Mouse (Mus musculus): ENCODE results near the gene Atp11a.

Atp11a gene

DNA sequence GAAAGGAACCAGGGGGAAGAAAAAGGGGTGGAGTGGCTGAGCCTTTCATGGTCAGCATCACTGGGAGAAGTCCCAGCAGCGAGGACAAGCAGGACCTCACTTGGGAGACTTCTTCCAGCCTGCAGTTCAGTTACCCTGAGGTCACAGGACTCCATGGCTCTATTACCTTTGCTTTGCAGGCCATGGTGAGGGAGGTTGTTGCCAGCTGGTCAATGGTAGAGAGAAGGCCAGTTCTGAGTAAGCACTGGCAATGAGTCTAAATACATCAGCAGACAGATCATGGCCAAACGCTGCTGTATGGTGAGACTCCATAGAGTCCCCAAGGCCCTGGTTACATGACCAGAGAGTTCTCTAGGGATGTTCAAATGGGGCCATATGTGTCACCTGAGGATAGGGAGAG lies 15.5 kb downstream of the Atp11a start:
- DNase-seq = no peak

DNA sequence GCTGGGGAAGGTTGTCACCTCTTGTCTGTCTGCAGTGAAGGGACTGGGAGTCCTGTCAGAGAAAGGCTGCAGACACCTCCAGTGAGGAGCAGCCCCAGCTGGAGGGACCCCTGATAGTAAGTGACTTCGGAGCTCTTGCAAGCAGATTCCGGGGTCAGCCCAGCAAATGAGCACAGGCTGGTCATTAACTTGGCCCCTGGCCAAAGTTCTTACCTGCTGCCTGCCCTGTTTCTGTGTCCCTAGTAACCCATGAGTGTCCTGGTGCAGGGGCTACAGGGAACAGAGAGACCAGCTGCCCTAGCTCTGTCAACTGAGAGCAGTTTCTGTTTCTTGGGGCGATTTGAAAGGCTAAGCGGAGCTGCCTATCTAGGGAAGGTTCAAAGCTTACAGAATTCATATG lies 17.1 kb downstream of the Atp11a start:
- DNase-seq = no peak

DNA sequence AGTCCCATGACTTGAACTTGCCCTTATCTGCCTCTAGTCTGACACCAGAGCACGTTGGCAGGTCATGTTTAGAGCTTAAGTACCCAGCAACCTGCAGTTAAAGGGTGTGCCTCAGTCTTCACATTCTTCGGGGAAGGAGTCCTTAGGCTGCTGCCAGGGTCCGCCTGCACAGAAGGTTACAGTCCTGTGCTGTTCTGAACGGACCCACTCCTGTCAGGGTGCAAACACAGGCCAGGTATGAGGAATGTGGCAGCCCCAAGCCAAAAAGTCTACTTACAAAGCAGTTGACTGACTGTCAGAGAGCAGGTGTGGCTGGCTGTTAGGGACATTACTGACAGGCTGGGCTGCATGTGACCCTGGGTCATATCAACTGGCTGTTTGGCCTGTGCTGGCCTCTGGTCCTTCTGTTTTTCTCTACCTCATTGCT lies 18.1 kb downstream of the Atp11a start:
- DNase-seq = no peak

DNA sequence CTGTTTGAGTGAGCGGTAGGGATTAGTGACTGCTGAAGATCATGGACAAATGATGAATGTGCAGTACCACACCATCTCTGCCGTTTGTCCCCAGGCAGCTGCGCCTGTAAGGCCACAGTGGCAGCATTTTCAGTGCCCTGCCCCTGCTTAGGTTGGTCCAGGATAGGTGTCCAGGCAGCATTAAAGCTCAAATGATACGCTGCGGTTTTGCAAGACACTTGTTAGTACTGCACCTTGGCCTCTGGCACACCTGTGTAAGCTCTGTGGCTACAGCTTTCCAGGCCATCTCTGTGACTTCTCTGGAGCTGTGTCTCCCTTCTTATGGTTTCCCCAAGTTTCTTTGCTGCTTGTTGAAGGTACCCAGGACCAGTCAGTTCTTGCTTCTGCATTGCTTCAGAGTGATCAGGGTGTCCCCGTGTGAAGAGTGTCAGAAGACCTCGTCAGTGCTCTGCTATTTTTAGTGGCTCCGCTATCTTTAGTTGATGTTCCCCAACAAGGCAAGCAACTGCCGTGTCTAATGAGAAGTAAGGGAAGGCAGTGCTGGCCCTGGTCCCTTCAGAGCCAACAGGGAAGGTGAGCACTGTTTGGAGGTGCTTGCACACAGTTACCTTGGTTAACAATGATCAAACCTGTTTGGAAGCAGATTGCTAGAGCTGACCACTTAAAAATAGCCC lies 18.6 kb downstream of the Atp11a start:
- DNase-seq = no peak

DNA sequence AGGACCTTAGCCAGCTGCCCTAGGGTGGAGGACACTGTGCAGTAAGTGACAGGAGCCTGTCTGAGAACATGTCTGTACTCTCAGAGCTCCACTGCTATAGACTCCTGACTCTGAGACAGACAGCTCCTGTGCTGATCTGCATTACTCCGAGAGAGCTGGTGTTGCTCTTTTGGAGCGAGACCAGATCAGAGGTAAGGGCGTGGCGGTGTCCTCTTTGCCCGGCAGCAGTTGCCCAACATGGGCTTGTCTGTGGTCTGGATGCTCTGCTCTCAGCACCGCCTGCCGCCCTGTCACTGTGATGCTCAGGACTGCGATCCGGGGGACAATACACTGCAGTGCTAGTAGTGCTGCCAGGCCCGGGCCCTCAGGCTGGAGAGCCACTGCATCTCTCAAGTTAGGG lies 19.4 kb downstream of the Atp11a start:
- DNase-seq = no peak

DNA sequence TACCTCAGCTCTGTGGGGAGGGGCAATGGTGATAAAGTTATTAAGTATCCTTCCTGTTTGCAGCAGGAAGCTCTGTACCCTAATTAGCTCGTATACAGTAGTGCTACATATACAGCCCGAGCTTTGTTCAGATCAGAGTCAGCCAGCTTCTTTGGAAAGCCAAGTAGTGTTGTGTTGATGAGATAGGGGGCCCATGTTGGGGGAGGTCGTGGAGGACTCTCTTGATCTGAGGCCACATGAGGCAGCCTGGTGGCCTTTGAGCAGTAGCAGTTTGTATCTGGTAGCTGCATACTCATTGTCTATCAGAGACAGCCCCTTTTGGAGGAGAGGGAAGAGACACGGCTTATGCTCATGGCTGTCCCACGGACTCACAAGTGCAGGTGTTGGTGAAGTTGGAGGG lies 20.4 kb downstream of the Atp11a start:
- DNase-seq = no peak

DNA sequence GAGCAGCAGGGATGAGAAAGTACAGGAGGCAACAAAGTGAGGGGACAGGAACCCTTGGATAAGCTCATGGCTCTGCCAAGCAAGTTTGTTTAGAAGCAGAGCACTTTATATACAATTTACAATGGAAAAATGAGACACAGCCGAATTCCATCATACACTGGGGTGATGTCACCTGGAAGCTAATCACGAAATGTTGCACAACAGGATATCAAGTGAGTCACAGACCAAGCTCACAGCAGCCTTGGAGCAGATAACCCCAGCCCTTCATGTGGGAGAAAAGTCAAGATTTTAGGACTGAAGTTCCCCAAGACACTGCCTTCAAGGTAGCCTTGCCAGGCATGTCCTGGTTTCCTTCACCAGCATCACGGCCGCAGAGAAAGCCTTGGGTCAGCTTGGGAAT lies 22.7 kb downstream of the Atp11a start:
- no peak for DNase-seq

DNA sequence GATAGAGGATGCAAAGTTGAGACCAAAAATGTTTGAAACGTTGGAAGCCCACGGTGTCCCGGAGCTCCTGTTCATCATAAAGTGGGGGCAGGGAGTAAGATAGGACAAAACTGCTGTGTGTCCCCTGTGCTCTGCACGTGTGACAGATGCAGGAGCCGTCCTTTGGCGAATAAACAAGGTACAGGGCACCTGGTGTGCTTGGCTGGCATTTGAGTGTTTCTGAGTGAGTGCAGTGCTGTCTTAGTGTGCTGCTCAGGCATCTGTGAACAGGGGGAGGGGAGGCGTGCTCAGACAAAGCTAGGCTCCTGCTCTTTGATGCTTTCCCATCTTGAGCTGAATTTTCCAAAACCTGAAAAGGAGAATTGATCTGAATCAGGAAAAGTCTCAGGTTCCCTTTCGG lies 28.7 kb downstream of the Atp11a start:
- no peak for DNase-seq

DNA sequence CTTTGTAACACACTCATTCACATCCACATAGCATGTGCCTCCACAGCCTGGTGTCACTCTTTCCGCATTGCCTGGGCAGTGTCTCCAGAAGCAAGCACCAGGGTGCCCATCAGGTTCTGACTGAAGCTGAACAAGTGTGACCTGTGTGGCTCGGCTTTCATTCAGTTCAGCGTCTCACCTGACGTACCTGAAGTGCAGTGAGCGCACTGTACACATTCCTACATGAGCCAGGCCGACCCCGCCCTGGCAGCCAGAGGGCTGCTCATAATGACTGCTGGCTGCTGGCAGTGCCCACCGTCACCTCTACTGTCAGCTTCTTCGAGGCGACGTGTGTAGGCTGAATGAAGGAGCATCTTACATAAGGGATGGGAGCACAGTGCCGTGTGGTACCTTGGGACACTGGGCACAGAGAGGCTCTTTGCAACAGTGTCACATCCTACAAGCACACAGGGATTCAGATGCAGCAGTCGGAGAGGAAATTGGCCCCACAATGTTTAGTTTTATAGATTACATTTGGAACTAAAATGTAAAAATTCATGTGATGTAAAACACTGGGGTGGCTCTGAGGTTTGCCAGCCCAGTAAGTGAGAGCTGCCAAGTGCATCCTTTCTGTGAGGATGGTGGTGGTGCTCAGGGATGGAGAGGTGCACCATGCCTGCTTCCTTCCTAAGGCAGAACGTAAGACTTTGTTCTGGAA lies 29.6 kb downstream of the Atp11a start:
- no peak for DNase-seq

DNA sequence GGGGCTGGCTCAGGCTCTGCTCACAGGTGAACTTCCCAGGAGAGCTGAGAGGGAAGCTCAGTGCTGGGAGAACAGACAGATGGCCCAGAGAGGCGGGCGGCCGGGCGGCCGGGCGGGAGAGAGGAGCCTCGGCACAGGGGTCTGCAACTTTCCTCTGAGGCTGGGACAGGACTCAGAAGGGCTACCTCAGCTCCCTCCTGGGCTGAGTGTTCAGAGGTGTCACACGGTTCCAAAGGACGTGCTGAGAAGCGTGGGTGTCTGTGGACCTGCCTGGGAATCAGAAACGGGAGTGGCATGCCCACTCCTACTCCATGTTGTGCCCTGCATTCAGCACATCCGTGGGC lies 30.1 kb downstream of the Atp11a start:
- no peak for DNase-seq

DNA sequence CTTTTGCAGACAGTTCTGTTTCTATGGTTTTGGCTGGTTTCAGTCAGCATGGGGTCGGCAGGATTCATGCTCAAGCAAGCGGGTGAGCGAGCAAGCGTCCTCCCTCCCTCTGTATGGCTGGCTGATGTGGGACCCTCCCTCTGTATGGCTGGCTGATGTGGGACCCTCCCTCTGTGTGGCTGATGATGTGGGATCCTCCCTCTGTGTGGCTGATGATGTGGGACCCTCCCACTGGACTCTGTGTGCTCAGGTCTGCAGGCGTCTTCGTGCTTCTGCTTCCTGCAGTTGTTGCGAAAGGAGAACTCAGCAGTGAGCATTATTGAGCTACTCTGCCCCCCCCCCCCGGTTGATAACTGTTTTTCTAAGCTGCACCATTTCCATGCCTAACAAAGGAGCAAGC lies 30.6 kb downstream of the Atp11a start:
- DNase-seq = no peak

DNA sequence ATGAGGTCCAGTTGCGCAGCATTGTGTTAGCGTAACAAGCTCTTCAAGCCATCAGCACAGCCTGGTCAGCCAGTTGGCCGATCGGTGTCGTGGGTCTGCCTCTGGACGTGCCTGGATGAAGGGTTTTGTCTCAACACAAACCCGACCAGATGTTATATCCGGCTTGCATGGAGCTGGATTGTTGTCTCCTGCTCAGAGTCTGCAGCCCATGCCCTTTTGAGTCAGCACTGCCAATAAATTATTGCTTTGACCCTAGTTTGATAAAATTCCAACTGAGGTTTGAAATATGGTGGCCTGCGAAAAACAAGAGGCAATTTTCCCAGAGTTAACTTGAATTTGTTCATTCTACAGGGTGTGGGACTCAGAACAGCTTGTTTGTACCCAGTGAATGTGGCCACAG lies 31.9 kb downstream of the Atp11a start:
- no peak for DNase-seq

DNA sequence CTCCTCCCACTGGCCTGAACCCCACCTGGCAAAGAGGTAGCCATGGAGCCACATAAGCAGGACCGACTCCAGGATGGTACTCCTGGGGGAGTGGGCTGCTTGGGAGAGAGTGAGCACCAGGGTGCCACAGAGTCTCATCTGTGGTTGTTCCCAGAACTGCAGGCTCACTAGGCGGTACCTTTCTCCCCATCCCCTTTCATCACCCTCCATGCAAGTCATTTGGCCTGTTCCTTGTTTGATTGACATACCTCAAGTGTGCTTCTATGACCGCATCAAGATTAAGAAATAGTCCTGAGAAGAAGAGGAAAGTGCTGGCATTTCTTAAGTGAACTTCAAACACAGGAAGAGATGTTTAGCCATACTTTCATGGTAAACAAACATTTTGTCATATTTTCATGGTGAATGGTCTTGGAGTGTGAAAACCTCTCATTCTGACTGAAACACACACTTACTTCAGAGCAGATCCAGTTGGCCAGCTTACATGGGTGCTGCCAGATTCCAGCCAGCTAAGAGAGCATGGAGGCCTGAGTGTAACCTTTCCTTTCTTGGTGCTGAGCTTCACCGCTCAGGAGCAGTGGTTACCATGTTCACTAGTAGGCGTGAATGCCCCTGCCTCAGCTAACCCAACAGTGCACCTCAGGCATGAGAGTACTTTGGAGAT lies 38.3 kb downstream of the Atp11a start:
- DNase-seq = no peak

DNA sequence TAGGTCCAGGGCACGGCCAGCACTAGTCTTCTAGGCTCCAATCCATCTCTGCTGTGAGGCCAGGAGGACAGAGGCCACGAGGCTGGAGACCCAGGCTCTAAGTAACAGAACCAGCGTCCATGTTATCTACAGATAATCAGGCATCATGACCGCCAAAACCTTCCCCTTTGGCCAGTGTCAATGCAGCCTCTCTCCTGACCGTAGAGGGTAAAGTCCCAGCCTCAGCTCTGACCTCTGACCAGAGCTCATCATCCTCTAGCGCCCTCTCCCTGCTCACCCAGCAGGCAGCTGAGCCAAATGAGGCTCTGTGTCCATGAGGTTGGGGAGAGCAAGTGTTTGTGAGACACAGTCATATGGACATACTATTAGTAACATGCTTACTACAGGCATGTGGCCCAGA lies 42.3 kb downstream of the Atp11a start:
- DNase-seq = no peak

DNA sequence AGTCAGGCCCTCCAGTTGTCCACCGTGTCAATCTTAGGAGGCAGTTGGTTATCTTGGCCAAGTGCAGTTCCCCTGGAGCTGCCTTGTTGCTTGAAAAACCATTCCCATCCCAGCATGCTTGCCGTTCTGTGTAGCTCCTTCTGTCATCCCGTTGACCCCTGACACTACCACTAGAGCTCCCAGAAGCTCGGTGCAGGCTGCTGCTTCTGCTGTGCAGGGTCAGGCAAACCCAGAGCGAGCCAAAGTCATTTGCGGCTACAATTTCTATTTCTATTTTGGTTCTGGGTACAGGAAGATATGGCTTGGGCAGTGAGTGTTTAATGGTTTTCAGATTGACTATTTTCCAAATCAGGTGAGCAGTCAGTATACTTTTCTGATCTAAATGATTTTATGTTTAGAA lies 43.0 kb downstream of the Atp11a start:
- no peak for DNase-seq

DNA sequence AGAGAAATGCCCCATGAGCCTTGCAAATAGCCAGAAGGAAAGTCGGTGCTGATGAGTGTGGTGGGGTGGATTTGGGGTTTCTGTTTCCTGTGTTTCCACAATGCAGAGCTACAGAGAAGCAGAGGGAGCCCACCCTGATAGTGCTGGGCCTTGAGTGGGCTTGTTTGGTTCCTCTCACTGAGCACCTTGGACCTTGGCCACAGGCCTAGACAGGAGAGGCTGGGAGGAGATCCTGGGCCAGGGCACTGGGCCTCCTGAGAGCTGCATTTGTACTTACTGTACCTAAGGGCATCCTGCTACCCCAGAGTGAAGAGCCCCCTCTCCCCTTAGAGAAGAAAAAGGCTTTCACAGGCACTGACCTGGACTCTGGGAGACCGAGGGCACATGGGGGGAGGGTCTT lies 43.4 kb downstream of the Atp11a start:
- no peak for DNase-seq

DNA sequence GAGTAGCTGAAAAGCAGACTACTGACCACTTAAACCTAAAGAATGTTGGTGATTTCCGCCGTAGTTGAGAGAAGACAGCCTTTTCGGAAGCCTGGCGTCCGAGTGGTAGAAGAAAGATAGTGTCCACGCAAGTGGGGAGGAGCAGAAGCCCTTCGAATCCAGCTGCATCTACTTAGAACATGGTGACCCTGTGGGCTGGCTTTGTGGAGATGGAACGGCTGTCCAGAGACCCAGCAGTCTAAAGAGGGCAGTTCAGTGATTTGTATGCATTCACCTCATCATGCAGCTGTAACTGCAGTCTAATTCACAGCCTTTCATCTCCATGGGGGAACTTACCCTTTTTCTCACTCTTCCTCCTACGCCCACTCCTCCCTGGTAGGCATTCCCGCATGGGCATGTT lies 44.8 kb downstream of the Atp11a start:
- DNase-seq = no peak

DNA sequence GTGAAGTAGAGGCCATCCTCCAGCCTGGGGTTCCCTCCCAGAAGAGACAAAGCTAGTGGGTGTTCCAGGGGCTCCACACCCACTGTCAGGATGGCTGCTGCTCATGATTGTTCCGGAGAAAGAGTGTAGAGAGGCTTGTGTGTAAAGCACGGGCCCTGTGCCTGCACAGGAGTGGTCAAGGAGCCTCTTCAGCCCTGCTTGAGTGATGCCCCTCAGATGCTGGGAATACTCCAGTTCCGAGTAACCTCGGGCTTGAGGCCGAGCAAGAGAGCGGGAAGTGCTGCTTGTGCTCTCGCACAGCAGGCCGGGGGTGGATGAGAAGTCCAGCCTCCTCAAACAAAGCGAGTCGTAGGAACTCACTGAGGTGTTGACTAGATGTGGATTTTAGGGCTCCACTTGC lies 46.3 kb downstream of the Atp11a start:
- no peak for DNase-seq

DNA sequence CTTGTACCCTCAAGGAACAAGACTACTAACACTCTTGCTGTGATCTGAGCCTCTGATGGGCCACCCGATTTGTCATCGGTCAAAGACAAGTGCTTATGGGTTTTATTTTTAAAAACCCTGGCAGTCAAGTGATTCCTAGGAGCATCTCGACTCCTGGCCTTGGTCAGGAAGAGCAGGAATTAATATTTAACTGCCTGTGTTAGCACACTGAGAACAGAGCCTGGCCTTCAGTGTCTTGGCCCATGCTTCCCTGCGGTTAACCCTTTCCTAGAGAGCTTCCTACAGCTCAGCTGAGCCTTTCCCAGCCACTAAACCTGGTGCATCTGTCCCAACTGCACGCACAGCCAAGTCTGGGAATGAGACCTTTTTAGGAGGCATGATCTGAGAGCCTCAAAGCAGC lies 48.1 kb downstream of the Atp11a start:
- no peak for DNase-seq

DNA sequence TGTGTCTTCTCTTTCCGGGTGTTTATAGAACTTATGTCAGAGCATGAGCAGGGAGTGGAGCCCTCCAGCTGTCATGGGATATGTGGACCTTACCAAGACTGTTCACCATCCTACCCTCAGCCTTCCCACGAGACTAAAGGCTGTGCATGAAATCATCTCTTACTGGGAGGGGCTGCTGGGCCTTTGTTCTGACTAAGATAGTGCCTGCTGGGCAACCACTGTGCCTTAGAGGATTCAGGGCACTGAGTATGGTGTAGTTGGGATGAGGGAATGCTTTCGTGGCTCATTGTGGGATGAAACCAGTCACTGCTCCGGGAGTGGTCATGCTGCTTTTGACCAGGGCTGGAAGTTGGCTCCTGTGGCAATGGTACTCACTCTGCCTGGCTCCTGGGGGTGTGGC lies 48.8 kb downstream of the Atp11a start:
- DNase-seq = no peak

DNA sequence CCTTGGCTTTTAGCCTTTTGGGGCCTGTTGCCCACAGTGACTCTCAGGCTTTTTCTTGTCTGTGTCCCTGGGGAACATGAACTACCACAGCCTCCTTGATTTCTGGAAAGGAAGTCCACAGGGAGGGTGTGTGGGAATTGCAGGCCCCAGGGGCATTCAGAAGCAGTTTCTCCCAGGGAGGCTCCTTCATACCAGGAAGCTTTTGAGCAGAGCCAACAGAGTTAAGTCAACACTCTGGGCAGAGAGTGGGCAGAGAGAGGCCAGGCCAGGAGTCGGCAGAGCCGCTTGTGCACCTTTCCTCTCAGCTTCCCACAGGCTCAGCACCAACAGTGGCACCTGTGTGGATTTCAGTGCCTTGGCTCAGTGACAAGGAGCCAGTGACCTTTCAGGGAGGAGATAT lies 51.2 kb downstream of the Atp11a start:
- no peak for DNase-seq

DNA sequence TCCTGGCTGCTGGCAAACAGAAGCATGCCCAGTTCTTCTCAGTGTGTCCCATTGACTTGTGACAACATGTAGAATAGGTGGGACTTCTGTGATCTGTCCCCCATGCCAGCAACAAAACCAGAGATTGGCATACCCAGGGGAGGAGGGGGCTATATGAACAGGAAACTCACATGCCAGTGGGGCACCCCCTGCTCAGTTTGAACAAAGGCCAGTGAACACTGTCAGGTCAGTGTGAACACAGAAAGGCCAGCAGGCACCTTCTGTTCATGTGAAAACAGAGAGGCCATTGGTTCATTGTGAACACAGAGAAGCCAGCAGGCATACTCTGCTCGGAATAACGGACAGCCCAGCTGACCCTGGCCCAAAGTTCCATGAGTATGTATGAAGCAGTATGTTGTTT lies 52.7 kb downstream of the Atp11a start:
- DNase-seq = no peak

DNA sequence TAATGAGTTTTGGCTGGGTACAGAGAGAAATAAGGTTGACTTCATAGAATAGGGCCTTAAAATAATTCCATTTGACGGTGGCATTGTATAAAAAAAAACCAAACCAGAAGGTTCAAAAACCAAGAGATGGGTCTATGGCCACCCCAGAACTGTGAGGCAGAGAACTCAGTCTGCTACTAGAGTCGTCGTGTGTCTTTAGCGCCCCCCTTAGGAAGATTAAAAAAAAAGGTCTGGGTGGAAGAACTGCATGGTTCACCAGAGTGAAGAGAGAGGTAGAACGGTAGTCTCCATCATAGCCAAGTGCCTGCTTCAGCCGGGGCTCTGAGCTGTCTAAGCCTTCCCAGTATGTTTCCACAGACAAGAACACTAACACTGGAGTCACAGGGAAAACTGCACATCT lies 54.4 kb downstream of the Atp11a start:
- no peak for DNase-seq

DNA sequence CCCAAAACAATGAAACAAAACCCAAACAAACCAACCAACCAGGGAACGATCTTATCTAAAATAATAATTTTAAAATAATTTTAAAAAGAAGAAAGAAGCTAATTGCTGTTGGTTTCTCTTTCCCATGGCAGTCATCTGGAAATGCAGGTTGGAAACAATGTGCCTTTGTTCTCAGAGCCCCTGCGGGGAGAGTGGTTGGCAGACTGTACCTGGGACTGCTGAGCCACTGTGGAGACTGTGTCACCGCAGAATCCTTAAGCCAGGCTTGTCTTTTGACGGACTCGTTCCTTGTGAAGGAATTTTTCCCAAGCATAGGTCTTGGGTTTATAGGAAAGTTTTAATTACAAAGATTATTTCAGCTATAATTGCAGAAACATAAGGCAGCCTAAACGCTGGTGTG lies 59.6 kb downstream of the Atp11a start:
- no peak for DNase-seq

DNA sequence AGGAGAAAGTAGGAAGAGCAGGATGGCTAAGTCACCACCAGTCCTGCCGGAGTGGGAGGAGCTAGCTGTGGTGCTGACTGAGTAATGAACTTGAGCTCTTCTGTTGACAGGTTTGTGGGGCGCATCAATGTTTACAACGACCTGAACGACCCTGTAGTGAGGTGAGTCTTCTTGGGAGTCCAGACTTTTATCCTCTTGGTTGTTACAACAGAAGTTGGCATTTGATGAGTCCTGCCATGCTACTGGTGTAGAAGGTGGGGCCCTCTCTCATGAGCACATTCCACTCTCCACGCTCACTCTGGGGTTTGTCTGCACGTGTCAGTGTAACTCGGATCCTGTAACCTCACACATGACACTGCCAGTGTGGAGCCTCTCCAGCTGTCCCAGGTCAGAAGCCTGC lies 66.1 kb downstream of the Atp11a start:
- DNase-seq = no peak
